Mouse (Mus musculus) neural tube, embryonic 15.5 days (tissue): ENCODE data around the gene Dlst. TPM values are rescaled to one million over a fixed set of nuclear protein-coding genes. Genes with fewer than 3 reads are reported as not detected.

Experiments used
- polyA plus RNA-seq: library from polyadenylated mRNA; unstranded; fragments of >200 nt; fragmentation: Nextera tagmentation; extraction: Ambion mirVana; gene quantifications from 2 replicates; pipeline ENCODE4 v1.2.1, GENCODE M21; 2015

Gene Dlst
- polyA plus RNA-seq, 1 experiment from 2014 or later = 117 TPM

Other genes starting within 250 kb of the Dlst start
- 0.22 and 0.47 TPM in 2 replicates for gene Ltbp2, start 234.3 kb upstream of the Dlst start, polyA plus RNA-seq
- 83.3 and 94.9 TPM in 2 replicates for gene Fcf1, start 139.9 kb upstream of the Dlst start, polyA plus RNA-seq
- 28.1 and 29.6 TPM in 2 replicates for gene Arel1, start 139.9 kb upstream of the Dlst start, polyA plus RNA-seq
- gene Ylpm1, start 114.5 kb upstream of the Dlst start, polyA plus RNA-seq = 31.5 and 31.8 TPM in 2 replicates
- 1.4 and 1.5 TPM in 2 replicates for gene Prox2, start 74 bp upstream of the Dlst start, polyA plus RNA-seq
- gene Rps6kl1, start 40.4 kb downstream of the Dlst start, polyA plus RNA-seq = 31.0 and 37.0 TPM in 2 replicates
- gene Pgf, start 67.0 kb downstream of the Dlst start, polyA plus RNA-seq = 9.5 and 11.1 TPM in 2 replicates
- gene Eif2b2, start 108.6 kb downstream of the Dlst start, polyA plus RNA-seq = 74.5 and 85.5 TPM in 2 replicates
- gene Mlh3, start 159.8 kb downstream of the Dlst start, polyA plus RNA-seq = 8.5 and 9.0 TPM in 2 replicates
- gene Acyp1, start 177.6 kb downstream of the Dlst start, polyA plus RNA-seq = 53.3 and 53.5 TPM in 2 replicates
- gene Zc2hc1c, start 177.8 kb downstream of the Dlst start, polyA plus RNA-seq = 1.4 TPM in 2 replicates
- gene Nek9, start 228.5 kb downstream of the Dlst start, polyA plus RNA-seq = 9.5 and 12.2 TPM in 2 replicates